Mouse (Mus musculus) small intestine, adult 10 weeks (tissue): Measurements from ENCODE around the gene Olfr175-ps1. TPM values are rescaled to one million over a fixed set of nuclear protein-coding genes. Genes with fewer than 3 reads are reported as not detected.

ENCODE experiments used
- polyA plus RNA-seq: library from polyadenylated mRNA; stranded (reverse); fragments of 350-450 nt; fragmentation: Illumina TruSeq; extraction: RNeasy Lipid Tissue Mini Kit (QIAGEN cat#74804); gene quantifications from one replicate; pipeline ENCODE4 v1.2.3, GENCODE M21; 2014; ENCODE audit warnings: low replicate concordance

The Olfr175-ps1 gene
- polyA plus RNA-seq: not detected

DNA sequence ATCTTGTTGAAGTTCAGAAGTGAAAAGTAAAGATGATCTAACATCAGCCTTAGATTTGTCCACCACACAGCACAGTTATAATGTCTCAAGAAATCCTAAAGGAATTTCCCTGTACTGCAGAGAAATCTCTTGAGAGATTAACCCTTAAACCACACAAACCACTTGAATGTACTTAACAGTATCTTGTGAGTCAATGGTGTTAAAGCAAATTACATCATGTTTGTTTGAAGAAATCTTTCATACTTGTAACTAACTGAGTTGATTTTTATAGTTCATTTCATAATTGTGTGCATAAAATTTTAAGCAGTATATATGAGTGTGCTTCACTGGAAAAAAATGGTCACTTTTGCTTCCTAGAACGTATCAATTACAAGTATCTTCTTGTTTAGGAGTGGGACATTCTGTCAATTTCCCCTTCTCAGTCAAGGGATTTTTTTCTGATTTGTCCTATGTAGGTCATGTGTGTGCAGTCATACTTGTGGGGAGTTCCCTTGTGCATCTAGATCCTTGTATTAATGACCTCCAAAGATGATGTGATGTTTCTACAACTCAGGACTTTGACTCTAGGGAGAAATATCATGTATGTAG lies at the start of gene Olfr175-ps1:
TSS of gene Olfr175-ps1 (minus strand) at position 51 of the 588 bp plus-strand sequence.

GRCm38 (mm10) chr16:58874668-58875067 lies 48.1 kb upstream of the Olfr175-ps1 start, which contains the start of gene Olfr177:
Gene Olfr177 (minus strand): TSS chr16:58874768.

DNA sequence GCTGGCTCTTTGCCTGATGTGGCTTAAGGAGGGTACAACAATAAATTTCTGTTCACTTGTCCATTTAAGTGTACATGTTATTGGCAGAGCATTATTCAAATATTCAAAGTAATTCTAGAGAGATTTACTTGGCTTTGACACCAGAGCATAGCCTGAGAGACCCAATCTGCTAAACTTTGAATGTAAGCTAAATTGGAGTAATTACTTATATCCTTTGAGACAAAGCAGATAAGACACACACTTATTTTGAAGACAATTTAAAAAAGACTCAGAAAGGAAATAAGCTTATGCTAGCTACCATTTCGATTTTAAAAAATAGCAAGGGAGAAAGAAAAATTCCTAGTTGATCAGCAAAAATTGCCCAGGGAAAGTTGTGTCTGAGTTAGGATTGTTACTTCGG lies 26.4 kb downstream of the Olfr175-ps1 start, which contains the start of gene Olfr173:
TSS of gene Olfr173 (minus strand) at position 101 of the 400 bp plus-strand sequence.

Other genes with a start within 250 kb of the Olfr175-ps1 start
- not detected for gene Gm813, start 209.8 kb downstream of the Olfr175-ps1 start, polyA plus RNA-seq
- gene E330017A01Rik, start 188.0 kb downstream of the Olfr175-ps1 start, polyA plus RNA-seq: not detected
- gene Cpox, start 156.5 kb downstream of the Olfr175-ps1 start, polyA plus RNA-seq: 121 TPM
- not detected for gene Gpr15, start 107.7 kb downstream of the Olfr175-ps1 start, polyA plus RNA-seq
- 278 TPM for gene Cldnd1, start 98.9 kb downstream of the Olfr175-ps1 start, polyA plus RNA-seq
- gene Olfr172, start 63.6 kb downstream of the Olfr175-ps1 start, polyA plus RNA-seq: not detected
- not detected for gene Olfr173, start 26.5 kb downstream of the Olfr175-ps1 start, polyA plus RNA-seq
- gene Olfr177, start 48.0 kb upstream of the Olfr175-ps1 start, polyA plus RNA-seq: not detected
- not detected for gene Olfr178, start 65.3 kb upstream of the Olfr175-ps1 start, polyA plus RNA-seq
- not detected for gene Olfr181, start 102.0 kb upstream of the Olfr175-ps1 start, polyA plus RNA-seq
- gene Olfr180, start 102.6 kb upstream of the Olfr175-ps1 start, polyA plus RNA-seq: not detected
- gene Olfr183, start 168.6 kb upstream of the Olfr175-ps1 start, polyA plus RNA-seq: not detected
- gene Olfr186, start 203.5 kb upstream of the Olfr175-ps1 start, polyA plus RNA-seq: not detected
- not detected for gene Olfr187, start 213.0 kb upstream of the Olfr175-ps1 start, polyA plus RNA-seq